Mouse (Mus musculus): Measurements from ENCODE around the gene Gnpnat1. TPM values are rescaled to one million over a fixed set of nuclear protein-coding genes. Genes with fewer than 3 reads are reported as not detected.
"Not testable (repeated sequence)": the region's sequence is repeated elsewhere in the genome, so short reads cannot be mapped to it uniquely, and the experiment has no call there.

Gene Gnpnat1
- 10 to 100 TPM; 26.6 to 37.7 (median 31.8) TPM for total RNA-seq (2022)

DNA sequence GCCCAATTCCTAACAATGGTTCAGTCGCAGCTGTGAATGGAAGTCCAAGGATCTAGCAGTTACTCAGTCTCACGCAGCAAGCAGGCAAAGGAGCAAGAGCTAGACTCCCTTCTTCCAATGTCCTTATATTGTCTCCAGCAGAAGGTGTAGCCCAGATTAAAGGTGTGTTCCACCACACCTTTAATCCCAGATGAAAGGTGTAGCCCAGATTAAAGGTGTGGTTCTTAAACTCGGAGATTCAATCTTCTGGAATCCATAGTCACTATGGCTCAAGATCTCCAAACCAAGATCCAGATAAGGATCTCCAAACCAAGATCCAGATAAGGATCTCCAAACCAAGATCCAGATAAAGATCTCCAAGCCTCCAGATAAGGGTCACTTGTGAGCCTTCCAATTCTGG is at the start of gene Gnpnat1:
TSS of gene Gnpnat1 (minus strand) at position 101 of the 400 bp plus-strand sequence.
- not testable (repeated sequence) for DNase-seq

DNA sequence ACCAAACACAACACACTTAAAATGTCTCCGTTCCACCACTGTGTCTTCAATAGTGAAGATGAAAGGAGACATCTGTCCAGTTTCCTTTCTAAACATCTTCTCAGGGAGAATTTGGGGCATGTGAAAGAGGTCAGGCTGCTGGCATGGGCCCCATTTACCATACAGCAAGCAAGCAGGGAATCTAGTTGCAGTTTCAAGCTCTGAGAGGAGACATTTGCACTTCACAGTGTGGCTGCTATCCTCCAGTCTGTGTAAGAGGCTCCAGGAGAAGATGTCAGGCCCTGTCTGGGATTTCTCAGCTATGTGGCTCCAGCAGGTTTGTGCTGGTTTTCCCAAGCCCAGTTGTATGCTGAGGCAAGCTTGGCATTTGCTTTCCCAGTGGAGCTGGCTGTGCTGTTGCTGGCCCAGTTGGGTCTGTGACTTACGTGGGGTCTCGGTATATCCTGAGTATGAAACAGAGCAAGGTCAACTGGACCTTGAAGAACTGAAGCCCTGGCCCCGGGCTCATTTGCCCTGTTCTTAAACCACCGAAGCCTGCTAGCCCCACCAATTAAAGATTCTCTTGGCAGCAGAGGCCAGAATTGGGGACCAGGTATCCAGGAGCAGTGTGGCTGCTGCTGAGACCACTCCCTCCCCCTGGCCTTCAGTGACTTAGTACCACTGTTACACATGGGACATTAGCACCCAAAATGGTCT is 49.0 kb upstream of the Gnpnat1 start:
- DNase-seq = no peak

DNA sequence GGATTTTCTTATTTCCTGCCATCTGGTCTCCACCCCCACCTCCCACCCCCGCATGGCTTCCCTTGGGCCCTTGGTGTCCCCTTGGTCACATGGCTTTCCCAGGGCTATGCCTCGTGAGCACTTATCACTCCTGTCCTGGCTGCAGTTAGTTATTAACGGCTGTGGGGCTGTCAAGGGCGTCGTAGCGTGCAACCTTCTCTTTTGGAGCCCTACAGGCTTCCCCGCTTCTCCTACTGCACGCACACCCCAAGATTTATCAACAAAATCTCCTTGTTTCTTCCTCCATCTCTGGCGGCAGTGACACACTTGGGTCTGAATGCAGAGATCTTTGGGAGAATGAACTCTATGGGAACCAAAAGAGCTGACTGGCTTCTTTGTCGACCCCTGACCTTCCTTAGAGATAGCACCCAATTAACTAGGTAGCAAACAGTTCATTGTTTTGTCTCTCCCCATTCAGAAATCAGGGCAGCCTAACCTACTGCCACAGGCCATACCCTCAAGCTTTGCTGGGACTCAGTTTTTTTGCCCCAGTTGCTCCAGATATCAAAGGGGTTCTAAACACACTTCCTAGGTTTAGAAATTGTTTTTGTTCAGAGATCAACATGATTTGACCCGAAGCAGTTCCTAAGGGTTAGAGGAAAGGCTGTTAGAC is 48.3 kb upstream of the Gnpnat1 start:
- DNase-seq = no peak

DNA sequence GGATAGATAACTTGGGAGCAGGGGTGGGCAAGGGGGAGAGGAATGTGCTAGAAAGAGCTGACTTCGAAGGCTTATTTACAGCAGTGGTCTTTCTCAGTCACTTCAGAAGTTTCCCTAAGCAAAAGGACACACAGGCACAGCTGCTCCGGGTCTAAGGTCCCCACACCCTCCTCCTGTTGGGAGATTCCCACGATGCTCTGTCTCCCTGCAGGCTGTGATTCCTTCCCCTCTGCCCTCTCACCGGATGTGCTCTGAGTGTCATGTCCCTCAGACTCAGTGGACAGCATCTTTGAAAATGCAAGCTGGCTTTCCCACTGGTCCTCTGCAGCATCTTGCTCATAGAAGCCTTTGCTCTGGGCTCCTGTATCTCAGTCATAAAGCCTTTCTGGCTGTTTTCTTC is 47.4 kb upstream of the Gnpnat1 start:
- DNase-seq = no peak

DNA sequence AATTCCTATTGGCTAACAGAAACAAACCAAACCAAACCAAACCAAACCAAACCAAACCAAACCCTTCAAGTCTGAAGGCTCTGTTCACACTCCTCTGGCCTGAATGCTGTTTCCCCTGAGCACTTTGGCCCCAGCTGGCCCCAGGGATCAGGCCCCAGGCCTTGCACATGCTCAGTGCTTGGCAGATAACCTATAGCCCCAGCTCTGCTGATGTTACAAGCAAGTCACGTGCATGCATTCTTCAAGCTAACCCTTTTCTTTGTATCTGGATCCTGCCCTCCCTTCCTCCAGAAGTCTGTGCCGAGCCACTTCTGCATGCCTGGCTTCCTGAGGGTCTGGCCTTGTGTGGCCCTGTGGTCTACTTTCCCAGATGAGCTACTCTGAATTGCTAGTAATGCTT is 46.4 kb upstream of the Gnpnat1 start:
- DNase-seq = no peak

DNA sequence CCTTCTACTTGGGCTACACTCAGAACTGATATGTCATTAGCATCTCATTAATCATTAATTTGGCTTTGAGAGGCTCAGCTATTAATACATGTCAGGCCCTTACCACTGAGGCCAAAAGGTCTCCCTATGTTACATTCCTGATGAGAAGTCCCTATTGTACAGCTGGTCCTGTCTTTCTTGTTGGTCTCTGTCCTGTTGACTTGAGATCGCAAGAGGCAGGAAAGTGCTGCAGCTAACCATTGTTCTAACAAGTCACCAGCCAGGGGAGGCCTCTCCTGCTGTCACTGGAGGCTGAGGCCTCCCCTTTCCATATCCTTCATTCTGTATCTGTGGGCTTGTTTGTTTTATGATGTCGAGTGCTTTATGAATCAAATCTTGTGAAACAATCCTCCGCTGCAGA is 42.1 kb upstream of the Gnpnat1 start:
- no peak for DNase-seq

DNA sequence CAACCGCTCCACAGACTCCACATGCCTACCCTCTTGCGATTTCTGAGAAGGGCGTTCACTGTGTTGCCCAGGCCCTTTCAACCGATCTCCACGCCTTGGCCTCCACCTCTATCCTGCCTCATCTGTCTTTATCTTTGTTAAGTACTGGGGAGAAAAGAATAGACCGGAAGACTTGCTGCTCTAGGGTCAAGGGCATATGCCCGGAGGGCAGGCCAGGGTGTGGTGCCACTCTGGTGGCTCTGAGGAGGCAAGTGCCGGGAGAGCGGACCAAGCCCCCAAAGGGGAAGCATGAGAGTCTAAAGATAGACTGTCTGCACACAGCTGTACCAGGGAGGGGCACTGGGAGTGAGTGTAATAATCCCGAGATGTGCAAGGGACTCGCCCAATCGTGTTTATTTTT is 40.7 kb upstream of the Gnpnat1 start:
- DNase-seq = no peak

DNA sequence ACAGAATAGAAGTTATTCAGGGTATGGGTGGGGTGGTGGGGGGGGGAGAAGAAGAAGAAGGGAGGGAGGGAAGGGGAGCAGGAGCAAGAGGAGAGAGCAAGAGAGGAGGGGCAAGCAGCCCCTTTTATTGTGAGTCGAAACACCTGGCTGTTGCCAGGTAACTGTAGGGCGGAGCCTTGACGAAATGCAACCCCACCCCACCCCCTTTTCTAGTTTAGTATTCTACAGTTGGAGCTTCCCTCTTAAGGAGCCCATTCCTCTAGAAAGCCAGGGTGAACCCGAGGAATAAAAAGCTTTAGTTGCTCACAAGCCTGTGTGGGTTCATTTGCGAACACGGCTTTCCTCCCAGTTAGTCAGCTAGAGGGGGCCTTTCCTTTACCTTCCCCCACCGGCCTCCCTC is 40.2 kb upstream of the Gnpnat1 start:
- DNase-seq = no peak

DNA sequence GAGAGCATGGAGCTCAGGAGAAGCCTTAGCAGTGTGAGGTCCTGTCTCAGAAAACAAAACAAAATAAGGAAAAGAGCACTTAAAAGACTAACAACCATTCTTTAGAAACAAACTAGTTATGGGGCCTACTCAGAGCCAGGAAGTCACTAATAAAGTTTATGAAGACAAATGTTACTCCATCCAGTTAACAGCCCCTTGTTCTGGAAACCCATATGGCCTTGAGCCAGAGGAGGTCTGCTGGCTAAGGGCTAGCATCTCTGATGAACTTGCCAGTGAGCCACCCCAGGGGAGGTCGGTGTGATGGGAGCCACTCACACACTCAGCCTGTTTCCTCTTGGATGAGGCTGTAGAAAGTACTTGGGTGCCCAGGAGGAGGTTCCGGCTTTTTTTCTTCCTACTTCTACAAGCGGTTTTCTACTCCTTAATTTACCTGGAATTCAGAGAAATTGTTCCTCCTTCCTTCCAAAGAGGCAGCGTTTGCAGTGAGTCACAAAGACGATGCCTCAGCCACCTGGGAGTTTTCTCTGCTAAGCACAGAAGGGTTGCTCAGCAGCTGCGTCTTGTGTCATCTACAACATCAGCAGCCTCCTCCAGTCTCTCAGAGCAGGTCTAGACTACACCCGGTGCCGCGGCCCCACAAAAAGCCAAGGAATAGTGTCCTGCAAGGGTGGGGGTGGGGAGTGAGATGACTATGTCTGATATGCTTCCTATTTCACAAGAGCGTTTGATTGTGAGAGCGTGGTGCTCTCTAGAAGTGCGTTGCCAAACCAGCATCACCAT is 38.3 kb upstream of the Gnpnat1 start:
- no peak for DNase-seq

DNA sequence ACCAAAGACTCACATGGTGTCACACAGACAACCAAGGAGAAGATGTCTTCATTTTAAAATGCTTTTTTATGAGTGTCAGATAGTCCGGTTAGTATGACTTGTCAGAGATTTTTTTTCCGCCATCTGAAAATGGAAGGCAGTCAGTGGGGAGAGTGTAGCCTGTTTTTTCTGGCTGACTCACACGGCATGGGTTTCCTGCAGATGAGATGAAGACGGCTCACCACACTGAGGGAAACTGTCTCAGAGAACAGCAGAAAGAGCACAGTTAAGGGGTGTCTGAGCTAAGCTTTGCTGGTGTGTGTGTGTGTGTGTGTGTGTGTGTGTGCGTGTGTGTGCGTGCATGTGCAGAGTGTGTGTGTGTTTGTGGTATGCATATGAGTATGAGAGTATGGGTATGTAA is 36.6 kb upstream of the Gnpnat1 start:
- no peak for DNase-seq

DNA sequence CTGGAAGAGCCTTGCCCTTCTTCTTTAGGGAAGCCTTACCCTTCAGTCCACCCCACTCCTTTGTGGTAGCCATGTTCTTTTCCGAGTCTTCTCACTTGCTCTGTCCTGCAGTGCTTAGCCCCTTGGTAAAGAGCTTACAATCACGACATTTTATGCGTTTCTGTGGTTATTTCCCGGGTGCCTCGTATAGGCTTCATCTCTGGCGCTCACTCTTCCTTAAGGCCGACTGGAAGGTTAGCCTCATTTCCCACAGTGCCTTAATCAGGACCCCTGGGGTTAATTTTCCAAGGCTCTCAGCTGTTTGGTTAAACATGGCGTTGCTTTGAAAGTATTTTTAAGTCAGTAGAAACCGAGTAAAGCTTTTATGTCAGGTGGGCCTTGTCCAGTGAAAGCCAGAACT is 34.7 kb upstream of the Gnpnat1 start:
- no peak for DNase-seq

DNA sequence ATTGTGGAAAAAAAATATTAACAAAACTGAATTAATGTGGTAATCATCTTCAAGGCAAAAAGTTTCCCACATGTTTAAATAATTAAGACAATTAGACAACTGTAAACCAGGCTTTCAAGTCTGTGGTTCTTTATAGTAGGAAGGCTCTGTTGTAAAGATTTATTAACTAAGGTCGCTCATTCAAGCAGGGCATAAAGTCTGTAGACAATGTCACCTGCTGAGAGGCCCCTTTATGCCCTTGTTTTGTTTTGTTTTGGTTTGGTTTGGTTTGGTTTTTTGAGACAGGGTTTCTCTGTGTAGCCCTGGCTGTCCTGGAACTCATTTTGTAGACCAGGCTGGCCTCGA is 34.2 kb upstream of the Gnpnat1 start:
- DNase-seq = no peak

DNA sequence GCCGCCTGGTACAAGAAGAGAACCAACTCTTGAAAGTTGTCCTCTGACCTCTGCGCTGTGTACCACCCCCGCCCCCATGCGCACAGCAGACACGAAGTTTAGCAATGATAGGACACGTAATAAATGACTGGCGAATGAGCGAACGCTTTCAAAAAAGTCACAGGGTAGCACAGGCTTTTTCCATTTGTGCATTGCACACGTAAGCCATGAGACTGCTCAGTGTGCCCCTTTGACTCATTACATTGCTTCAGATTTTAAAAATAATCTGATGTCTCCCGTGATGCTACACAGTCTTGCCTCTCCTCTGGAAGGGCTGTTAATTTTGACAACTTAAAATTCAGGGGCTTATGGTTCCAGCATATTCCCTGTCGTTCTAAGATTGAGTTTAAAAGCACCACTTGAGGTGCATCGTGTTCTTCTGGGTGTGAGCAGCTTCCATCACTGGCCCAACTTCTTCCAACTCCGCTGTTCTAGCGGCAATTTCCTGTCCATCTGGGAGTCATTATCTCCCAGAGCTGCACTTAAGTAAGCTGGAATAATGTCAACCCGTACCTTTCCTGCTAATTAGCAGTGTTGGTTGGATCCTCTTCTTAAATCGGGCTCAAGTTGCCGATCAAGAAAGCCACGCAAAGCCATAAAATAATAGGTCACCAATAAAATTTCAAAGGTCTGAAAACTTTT is 33.7 kb upstream of the Gnpnat1 start:
- DNase-seq = no peak

DNA sequence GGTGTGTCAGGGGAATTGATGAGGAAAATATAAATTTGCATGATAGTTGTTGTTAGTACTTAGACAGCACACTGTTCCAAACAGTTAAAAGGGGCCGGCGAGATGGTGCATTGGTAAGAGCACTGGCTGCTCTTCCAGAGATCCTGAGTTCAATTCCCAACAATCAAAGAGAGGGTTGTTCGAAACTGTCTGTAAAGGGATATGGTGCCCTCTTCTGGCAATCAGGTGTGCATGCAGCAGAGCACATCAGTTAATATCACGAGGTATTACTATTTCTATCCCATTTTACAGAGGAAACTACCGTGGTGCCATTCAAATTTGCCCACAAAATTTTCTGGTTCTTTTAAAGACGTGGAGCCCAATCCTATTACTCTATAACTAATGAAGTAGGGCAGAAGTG is 29.5 kb upstream of the Gnpnat1 start:
- no peak for DNase-seq

DNA sequence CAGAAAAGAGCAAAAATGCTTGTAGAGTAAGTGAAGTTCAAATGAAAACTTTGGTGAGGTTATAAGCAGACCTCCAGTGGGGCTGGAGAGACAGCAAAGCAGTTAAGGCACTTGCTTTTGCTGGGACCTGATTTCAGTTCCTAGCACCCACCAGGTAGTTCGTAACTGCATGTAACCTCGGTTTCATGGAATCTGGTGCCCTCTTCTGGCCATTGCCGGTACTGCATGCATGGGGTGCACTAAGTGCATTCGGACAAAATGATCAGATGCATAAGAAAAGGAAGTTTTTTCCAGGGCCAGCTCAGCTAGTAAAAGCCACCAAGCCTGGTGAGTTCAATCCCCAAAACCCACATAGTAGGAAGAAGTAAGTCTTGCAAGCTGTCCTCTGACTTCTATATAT is 27.3 kb upstream of the Gnpnat1 start:
- DNase-seq = no peak

DNA sequence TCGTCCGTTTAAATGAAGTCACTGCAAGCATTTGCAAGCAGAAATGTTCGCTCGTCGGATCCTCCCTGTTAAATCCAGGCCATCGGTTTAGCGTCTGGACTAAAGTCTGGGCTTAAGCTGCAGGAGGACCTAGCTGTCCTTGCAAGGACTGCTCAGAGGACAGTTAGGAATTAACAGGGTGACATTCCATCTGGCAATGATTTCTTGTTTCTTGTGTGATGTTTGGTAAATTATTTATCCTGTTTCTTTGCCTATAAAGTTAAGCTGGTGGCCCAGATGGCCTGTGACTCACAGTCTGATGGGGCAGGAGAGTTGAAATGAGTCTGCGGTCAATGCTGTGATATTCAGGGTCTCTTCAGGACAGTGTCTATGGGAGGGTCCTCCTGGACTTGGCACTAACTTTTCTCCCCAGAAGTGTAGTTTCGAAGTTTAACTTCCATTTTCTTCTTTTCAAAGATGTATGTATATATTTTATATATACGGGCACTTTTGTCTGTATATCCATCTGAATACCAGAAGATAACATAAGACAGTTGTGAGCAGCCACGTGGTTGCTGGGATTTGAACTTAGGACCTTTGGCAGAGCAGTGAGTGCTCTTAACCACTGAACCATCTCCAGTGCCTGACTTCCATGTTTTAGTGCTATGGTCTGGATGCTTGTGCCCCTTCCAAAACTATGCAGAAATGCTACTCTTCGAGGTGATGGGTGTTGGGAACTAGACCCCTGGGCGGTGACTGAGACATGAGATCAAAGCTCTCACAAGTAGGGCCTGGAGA is 25.5 kb upstream of the Gnpnat1 start:
- no peak for DNase-seq

DNA sequence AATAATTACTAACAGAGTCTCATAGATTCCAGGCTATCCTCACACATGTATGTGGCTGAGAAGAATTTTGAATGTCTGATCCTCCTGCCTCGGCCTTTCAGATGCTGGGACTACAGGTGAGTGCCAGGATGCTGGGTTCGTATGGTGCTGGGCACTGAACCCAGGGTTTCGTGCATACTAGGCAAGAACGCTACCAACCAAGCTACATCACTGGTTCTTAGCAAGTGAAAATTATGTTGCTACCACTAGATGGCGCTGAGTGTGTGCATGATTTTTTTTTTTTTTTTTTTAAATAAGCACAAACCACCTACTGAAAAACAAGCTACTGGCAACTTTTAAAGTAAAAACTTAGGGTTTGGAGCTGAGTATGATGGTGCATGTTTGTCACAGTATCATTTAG is 18.5 kb upstream of the Gnpnat1 start:
- no peak for DNase-seq

DNA sequence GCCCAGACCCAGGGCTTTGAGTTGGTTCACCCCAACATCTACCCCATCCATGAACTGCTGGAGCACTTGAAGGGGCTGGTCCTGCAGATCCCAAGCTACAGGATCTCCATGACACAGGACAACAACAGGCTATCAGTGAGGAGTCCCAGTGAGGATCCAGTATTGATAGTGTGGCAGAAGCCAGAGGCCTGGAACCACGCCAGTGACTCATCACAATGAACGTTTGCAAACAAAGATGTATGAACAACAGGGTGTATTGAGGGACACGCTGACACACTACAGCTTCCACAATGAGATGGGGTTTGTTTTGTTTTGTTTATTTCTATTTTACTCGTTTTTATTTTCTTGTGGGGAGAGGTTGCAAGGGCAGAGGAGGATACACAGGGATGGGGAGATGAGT is 17.7 kb upstream of the Gnpnat1 start:
- no peak for DNase-seq

DNA sequence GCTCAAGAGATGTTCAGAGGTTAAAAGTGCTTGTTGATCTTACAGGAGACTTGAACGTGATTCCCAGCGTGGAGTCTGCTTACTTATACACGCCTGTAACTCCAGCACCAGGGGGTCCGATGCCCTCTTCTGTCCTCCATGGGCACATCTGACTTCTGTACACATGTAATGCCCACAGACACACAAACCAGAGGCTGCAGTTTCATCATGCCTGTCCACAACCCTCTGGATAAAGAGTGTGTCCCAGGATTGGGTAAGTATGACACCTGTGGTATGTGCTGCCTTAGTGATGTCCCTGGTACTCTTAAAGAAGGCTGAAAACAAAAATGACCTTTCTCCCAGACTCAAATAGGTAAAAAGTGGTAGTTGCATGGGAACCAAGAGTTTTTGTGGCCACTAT is 14.6 kb upstream of the Gnpnat1 start:
- no peak for DNase-seq

DNA sequence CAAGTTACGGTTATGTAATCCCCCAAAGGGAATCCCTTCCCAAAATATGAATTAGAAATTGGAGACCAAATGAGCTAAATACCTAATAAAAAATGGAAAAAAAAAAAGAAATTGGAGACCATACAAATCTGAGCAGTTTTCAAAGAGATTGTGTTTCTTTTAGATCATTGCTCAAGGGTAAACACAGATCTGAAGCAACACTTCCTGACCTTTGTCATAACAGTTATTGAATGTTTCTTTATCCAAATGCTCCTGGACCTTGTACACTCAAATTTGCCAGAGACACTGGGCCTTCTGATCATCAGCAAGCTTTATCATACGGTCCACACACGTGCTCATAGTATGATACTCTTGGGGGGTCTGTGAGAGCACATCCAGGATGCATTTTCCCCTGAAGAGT is 13.8 kb upstream of the Gnpnat1 start:
- DNase-seq = no peak

DNA sequence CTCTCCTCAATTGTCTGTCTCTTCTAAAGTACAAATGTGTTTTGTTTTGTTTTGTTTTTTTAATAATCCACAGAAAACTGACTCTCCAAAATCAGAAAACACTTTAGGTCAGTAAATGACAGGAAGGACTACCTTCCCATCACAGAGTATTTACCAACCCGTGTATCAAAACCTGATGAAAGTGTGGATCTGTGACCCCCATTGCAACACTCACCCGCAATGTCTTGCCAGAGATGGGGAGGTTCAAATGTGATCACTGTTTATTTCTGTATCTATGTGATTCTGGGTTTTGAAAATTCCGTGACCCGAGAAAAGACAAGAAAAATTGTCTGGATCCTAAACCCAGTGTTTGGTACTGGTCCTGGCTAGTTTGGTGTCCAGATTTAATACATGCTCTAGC is 11.6 kb upstream of the Gnpnat1 start:
- no peak for DNase-seq

DNA sequence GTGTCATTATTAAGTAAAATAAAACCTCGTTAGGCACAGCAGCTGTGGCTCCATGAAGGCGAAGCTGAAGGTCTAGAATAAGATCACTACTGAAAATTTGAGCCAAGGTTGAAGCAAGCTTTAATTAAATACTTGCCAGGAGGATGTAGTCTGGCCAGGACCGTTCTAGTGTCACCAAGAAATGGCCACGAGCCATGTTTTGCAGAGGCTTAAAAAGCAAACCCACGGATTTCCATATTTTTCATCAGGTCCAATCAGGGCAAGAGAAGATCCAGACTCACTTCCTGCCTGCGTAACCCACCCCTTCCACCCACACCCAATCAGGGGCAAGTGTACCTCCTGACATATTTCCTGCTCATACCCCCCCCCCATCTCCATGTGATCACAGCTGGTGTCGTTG is 1.1 kb downstream of the Gnpnat1 start:
- DNase-seq = no peak

DNA sequence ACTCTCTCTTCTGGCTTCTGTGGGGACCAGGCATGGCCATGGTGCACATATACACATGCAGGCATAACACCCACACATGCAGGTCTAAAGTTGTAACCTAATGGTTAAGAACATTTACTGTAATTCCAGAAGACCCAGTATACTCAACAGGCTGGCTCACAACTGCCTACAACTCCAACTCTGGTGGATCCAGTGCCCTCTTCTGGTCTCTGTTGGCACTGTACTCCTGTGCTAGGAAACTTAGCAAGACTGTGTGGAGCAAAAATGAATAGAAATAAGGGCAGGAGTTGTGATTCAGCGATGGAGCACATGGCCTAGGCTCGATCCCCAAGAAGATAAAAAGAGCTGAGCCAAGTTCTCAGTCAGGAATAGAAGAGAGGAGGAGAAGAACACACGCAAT is 4.9 kb downstream of the Gnpnat1 start:
- no peak for DNase-seq
